ENCODE assay signal across 10 mouse cellular contexts in the genomic region with DNA sequence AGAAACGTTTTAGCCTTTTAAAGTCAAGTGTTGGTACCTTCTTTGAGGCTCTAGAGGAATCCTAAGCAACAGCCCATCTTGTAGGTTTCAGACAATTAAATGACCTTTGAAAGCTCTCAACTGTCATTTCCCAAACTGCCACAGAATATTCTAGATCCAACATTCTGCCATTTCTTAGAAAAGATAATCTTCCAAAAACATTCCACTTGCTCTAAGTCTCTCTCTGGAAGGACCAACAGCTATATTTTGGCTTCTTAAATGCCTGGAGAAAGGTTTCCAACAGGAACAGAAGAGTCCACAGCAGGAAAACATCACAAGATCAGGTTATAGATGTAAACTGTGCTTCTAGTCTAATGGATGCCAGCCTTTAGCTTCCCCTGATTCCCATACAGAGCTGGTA. TPM values are rescaled to one million over a fixed set of nuclear protein-coding genes. Genes with fewer than 3 reads are reported as not detected.
A peak's percentile ranks its signal among the peaks of the same experiment; 100 is the strongest.
DNase-seq lines count a peak whose midpoint lies in the region; ATAC-seq and TF ChIP-seq lines count a peak whose summit lies in the region.
"Had no signal": no experiment of that assay in that cellular context is flagged by ENCODE, and none has a peak within 500 bp of the region (broad histone marks: within the 10 kb centered on the region; RNA-seq: fewer than 3 reads in every experiment).

A gene (minus strand): TSS at position 101 of the 400 bp plus-strand sequence.
A gene (plus strand): TSS at position 162 of the 400 bp plus-strand sequence.

- H3K27me3 ChIP-seq in forebrain, embryonic 12.5 days = no peaks in the 10 kb centered on the region
- no peaks in the 10 kb centered on the region for H3K27me3 ChIP-seq in intestine, postnatal 0 days (replicated peaks; ENCODE audit: control insufficient read depth, insufficient read depth, low read length)
- H3K27me3 ChIP-seq in myocyte (ENCODE audit: control insufficient read depth, insufficient read depth, insufficient read length) = no peaks in the 10 kb centered on the region

- H3K27ac ChIP-seq in layer of hippocampus, adult 2 months = peak within 1 kb of the TSS; percentile 87; the same call in 1 of the 2 replicates
- no peak within 1 kb of the TSS for H3K27ac ChIP-seq in forebrain, embryonic 12.5 days
- H3K27ac ChIP-seq in intestine, postnatal 0 days (ENCODE audit: low read depth, low read length) = no peak within 1 kb of the TSS

- TF ChIP-seq POLR2A in myocyte (IDR thresholded peaks at IDR 0.05; ENCODE audit: insufficient read length, low read depth) = no peak

- no peak for DNase-seq in layer of hippocampus, adult 2 months (ENCODE audit: low spot score in 2 of 2)
- DNase-seq in layer of hippocampus, adult 18-20 months (ENCODE audit: low spot score in 2 of 2) = no peak
- DNase-seq in thymus, postnatal 10 days (ENCODE audit: low spot score in 2 of 2) = no peak
- DNase-seq in urinary bladder, postnatal 25 days (ENCODE audit: low spot score) = no peak
- no peak for DNase-seq in spleen, postnatal 10 days (ENCODE audit: low spot score in 2 of 2)
- DNase-seq: cerebellum, adult 18-20 months had no signal

- H3ac ChIP-seq in myocyte (ENCODE audit: control insufficient read depth, insufficient read length) = no peak within 1 kb of the TSS

- H3K9ac ChIP-seq in forebrain, embryonic 12.5 days = no peak within 1 kb of the TSS
- H3K9ac ChIP-seq in intestine, postnatal 0 days (ENCODE audit: low read depth, low read length) = no peak within 1 kb of the TSS

- H3K36me3 ChIP-seq in forebrain, embryonic 12.5 days (replicated peaks) = no peaks in the 10 kb centered on the region
- H3K36me3 ChIP-seq in intestine, postnatal 0 days (ENCODE audit: control insufficient read depth, insufficient read depth) = no peaks in the 10 kb centered on the region
- H3K36me3 ChIP-seq in myocyte (ENCODE audit: control insufficient read depth, insufficient read depth) = no peaks in the 10 kb centered on the region

- peak within 1 kb of the TSS; percentile 79 for H3K4me3 ChIP-seq in layer of hippocampus, adult 2 months
- peak within 1 kb of the TSS; percentile 73 for H3K4me3 ChIP-seq in forebrain, embryonic 12.5 days (replicated peaks)
- peak within 1 kb of the TSS; percentile 83 for H3K4me3 ChIP-seq in intestine, postnatal 0 days (ENCODE audit: low read depth, low read length)
- H3K4me3 ChIP-seq in myocyte = peak within 1 kb of the TSS; percentile 43

- H3K79me2 ChIP-seq in myocyte (ENCODE audit: control insufficient read depth, insufficient read depth) = no peaks in the 10 kb centered on the region

- TF ChIP-seq CTCF in layer of hippocampus, adult 2 months (conservative IDR thresholded peaks at IDR 0.05) = no peak
- no peak for TF ChIP-seq CTCF in intestine, postnatal 0 days (IDR thresholded peaks at IDR 0.05; ENCODE audit: low read depth)

- peak within 1 kb of the TSS; percentile 71 for H3K4me2 ChIP-seq in forebrain, embryonic 12.5 days
- H3K4me2 ChIP-seq in intestine, postnatal 0 days (replicated peaks; ENCODE audit: low read depth) = peak within 1 kb of the TSS; percentile 91
- peak within 1 kb of the TSS; percentile 95 for H3K4me2 ChIP-seq in myocyte (ENCODE audit: low read depth)

- no peak for ATAC-seq in forebrain, embryonic 12.5 days (ENCODE audit: low FRiP score)
- ATAC-seq in intestine, postnatal 0 days = no peak

- 77% methylated on average over 1 of the region's 1 CpGs for WGBS in forebrain, embryonic 12.5 days
- WGBS in intestine, postnatal 0 days = 75% methylated on average over 1 of the region's 1 CpGs

- H3K9me3 ChIP-seq in forebrain, embryonic 12.5 days = no peaks in the 10 kb centered on the region
- no peaks in the 10 kb centered on the region for H3K9me3 ChIP-seq in intestine, postnatal 0 days (ENCODE audit: control insufficient read depth)

- H3K4me1 ChIP-seq in forebrain, embryonic 12.5 days = peaks cover 7% of the 10 kb centered on the region; the same call in 1 of the 2 replicates
- no peaks in the 10 kb centered on the region; the same call in 1 of the 2 replicates for H3K4me1 ChIP-seq in intestine, postnatal 0 days (replicated peaks; ENCODE audit: control insufficient read depth, insufficient read depth, low read length)

TF ChIP-seq in myocyte, 11 proteins besides CTCF, POLR2A, EP300 and RAD21:
- TF ChIP-seq CEBPB (IDR thresholded peaks at IDR 0.05; ENCODE audit: insufficient read depth, poor library complexity, severe bottlenecking) (no peak), MYOD1 (IDR thresholded peaks at IDR 0.05; ENCODE audit: control insufficient read depth in 1 of 3, insufficient read length in 2 of 3, low read depth in 2 of 3) (no peak)
TF ChIP-seq in myocyte: peak in this region for 0.

RNA-seq across cellular contexts. Expression of the first gene that starts in this region (rescaled TPM):
- 10 to 100 TPM; 22.7 to 27.2 TPM for total RNA-seq in layer of hippocampus, adult 2 months (2021)
- total RNA-seq in layer of hippocampus, adult 18-20 months (2021) = 10 to 100 TPM; 29.1 to 30.9 TPM
- 11.4 and 11.9 TPM in 2 replicates for polyA plus RNA-seq in forebrain, embryonic 12.5 days (2016; fragmentation: Nextera tagmentation; extraction: Ambion mirVana)
- polyA plus RNA-seq in intestine, postnatal 0 days (2015; fragmentation: Nextera tagmentation; extraction: Ambion mirVana) = 3.6 TPM in 2 replicates
- polyA plus RNA-seq in myocyte (2012; fragmentation: generic; extraction: Trizol) = 9.5 TPM

RNA-seq across cellular contexts. Expression of the second gene that starts in this region (rescaled TPM):
- total RNA-seq in layer of hippocampus, adult 2 months (2021) = not detected
- not detected for total RNA-seq in layer of hippocampus, adult 18-20 months (2021)
- not detected in 2 replicates for polyA plus RNA-seq in forebrain, embryonic 12.5 days (2016; fragmentation: Nextera tagmentation; extraction: Ambion mirVana)
- not detected in 2 replicates for polyA plus RNA-seq in intestine, postnatal 0 days (2015; fragmentation: Nextera tagmentation; extraction: Ambion mirVana)
- not detected for polyA plus RNA-seq in myocyte (2012; fragmentation: generic; extraction: Trizol)
- total RNA-seq: gastrocnemius, adult 8-10 months had no signal
